ENCODE assay signal across 11 mouse cellular contexts in genomic region chr17:11903001-11903400, GRCm38 (mm10).
DNase-seq lines count a peak whose midpoint lies in the region; ATAC-seq and TF ChIP-seq lines count a peak whose summit lies in the region.
"Had no signal": no experiment of that assay in that cellular context is flagged by ENCODE, and none has a peak within 500 bp of the region (broad histone marks: within the 10 kb centered on the region; RNA-seq: fewer than 3 reads in every experiment).

No protein-coding gene starts in this region.

- no peak for ATAC-seq in forebrain, embryonic 14.5 days
- no peak for ATAC-seq in forebrain, embryonic 12.5 days (ENCODE audit: low FRiP score)
- no peak for ATAC-seq in liver, embryonic 14.5 days (ENCODE audit: insufficient read depth)
- ATAC-seq in liver, embryonic 11.5 days (replicated peaks; ENCODE audit: low FRiP score): no peak
- ATAC-seq in erythroid progenitor cell, adult 5-6 weeks (replicated peaks; ENCODE audit: low FRiP score, poor library complexity, severe bottlenecking): no peak

- no peak for TF ChIP-seq EP300 in liver, embryonic 14.5 days (IDR thresholded peaks at IDR 0.05; ENCODE audit: low read depth)

- no peak overlapping the region for H3K27ac ChIP-seq in forebrain, embryonic 14.5 days (ENCODE audit: low read depth, low read length)
- H3K27ac ChIP-seq in forebrain, embryonic 12.5 days: no peak overlapping the region
- no peak overlapping the region for H3K27ac ChIP-seq in liver, embryonic 14.5 days
- H3K27ac ChIP-seq in liver, embryonic 11.5 days (ENCODE audit: low read depth, low read length): no peak overlapping the region
- H3K27ac ChIP-seq: embryonic facial prominence, embryonic 13.5 days; hindbrain, embryonic 15.5 days; liver, embryonic 15.5 days had no signal

- H3K4me1 ChIP-seq in forebrain, embryonic 14.5 days (ENCODE audit: control insufficient read depth, insufficient read depth, low read length): no peaks in the 10 kb centered on the region
- H3K4me1 ChIP-seq in forebrain, embryonic 12.5 days: no peaks in the 10 kb centered on the region
- H3K4me1 ChIP-seq in liver, embryonic 14.5 days (replicated peaks; ENCODE audit: control insufficient read depth in 2 of 2, insufficient read depth in 2 of 2, low read length in 1 of 2): no peaks in the 10 kb centered on the region
- no peaks in the 10 kb centered on the region for H3K4me1 ChIP-seq in liver, embryonic 11.5 days (replicated peaks; ENCODE audit: control insufficient read depth, insufficient read depth, low read length)
- H3K4me1 ChIP-seq: embryonic facial prominence, embryonic 13.5 days; liver, embryonic 15.5 days had no signal

- H3K27me3 ChIP-seq in forebrain, embryonic 14.5 days (replicated peaks; ENCODE audit: control insufficient read depth, insufficient read depth, low read length): no peaks in the 10 kb centered on the region
- H3K27me3 ChIP-seq in forebrain, embryonic 12.5 days: no peaks in the 10 kb centered on the region
- no peaks in the 10 kb centered on the region for H3K27me3 ChIP-seq in liver, embryonic 14.5 days (ENCODE audit: control insufficient read depth, insufficient read depth, low read length)
- 0 out of 2 replicates have a peak, but pooled peaks cover 2% of the 10 kb centered on the region for H3K27me3 ChIP-seq in liver, embryonic 11.5 days (replicated peaks; ENCODE audit: control insufficient read depth, insufficient read depth, low read length)
- H3K27me3 ChIP-seq: embryonic facial prominence, embryonic 13.5 days; hindbrain, embryonic 15.5 days; liver, embryonic 15.5 days had no signal

- peak; percentile 37 for TF ChIP-seq CTCF in liver, embryonic 14.5 days (IDR thresholded peaks at IDR 0.05; ENCODE audit: low read depth)

- H3K9ac ChIP-seq in forebrain, embryonic 14.5 days (ENCODE audit: low read length): no peak overlapping the region
- H3K9ac ChIP-seq in forebrain, embryonic 12.5 days: no peak overlapping the region
- H3K9ac ChIP-seq in liver, embryonic 14.5 days (replicated peaks): no peak overlapping the region
- no peak overlapping the region for H3K9ac ChIP-seq in liver, embryonic 11.5 days (ENCODE audit: low read depth, low read length)
- H3K9ac ChIP-seq: embryonic facial prominence, embryonic 13.5 days; hindbrain, embryonic 15.5 days; liver, embryonic 15.5 days had no signal

- no peaks in the 10 kb centered on the region for H3K36me3 ChIP-seq in forebrain, embryonic 14.5 days (ENCODE audit: control insufficient read depth, insufficient read depth, low read length)
- H3K36me3 ChIP-seq in forebrain, embryonic 12.5 days (replicated peaks): no peaks in the 10 kb centered on the region
- no peaks in the 10 kb centered on the region for H3K36me3 ChIP-seq in liver, embryonic 14.5 days (replicated peaks; ENCODE audit: control insufficient read depth, insufficient read depth, low read depth)
- no peaks in the 10 kb centered on the region for H3K36me3 ChIP-seq in liver, embryonic 11.5 days (ENCODE audit: control insufficient read depth, insufficient read depth, low read length)
- H3K36me3 ChIP-seq: embryonic facial prominence, embryonic 13.5 days; hindbrain, embryonic 15.5 days; liver, embryonic 15.5 days had no signal

- no peaks in the 10 kb centered on the region for H3K9me3 ChIP-seq in forebrain, embryonic 14.5 days (replicated peaks; ENCODE audit: control insufficient read depth, low read length)
- H3K9me3 ChIP-seq in forebrain, embryonic 12.5 days: no peaks in the 10 kb centered on the region
- H3K9me3 ChIP-seq in liver, embryonic 14.5 days (ENCODE audit: control insufficient read depth, low read length): no peaks in the 10 kb centered on the region
- no peaks in the 10 kb centered on the region for H3K9me3 ChIP-seq in liver, embryonic 11.5 days (ENCODE audit: control insufficient read depth, low read length)
- H3K9me3 ChIP-seq: embryonic facial prominence, embryonic 13.5 days; hindbrain, embryonic 15.5 days; liver, embryonic 15.5 days had no signal

- H3K4me2 ChIP-seq in forebrain, embryonic 14.5 days (ENCODE audit: low read length): no peak overlapping the region
- H3K4me2 ChIP-seq in forebrain, embryonic 12.5 days: no peak overlapping the region
- H3K4me2 ChIP-seq in liver, embryonic 14.5 days (ENCODE audit: low read depth): no peak overlapping the region
- H3K4me2 ChIP-seq in liver, embryonic 11.5 days: no peak overlapping the region
- H3K4me2 ChIP-seq: embryonic facial prominence, embryonic 13.5 days; hindbrain, embryonic 15.5 days; liver, embryonic 15.5 days had no signal

- WGBS in forebrain, embryonic 14.5 days: 45% methylated on average over 6 of the region's 6 CpGs
- WGBS in forebrain, embryonic 12.5 days: 44% methylated on average over 6 of the region's 6 CpGs
- WGBS in liver, embryonic 14.5 days (ENCODE audit: insufficient replicate concordance): 29% methylated on average over 6 of the region's 6 CpGs
- WGBS in liver, embryonic 11.5 days: 37% methylated on average over 6 of the region's 6 CpGs

- no peak overlapping the region for H3K4me3 ChIP-seq in forebrain, embryonic 14.5 days (ENCODE audit: low read depth, low read length)
- no peak overlapping the region for H3K4me3 ChIP-seq in forebrain, embryonic 12.5 days (replicated peaks)
- H3K4me3 ChIP-seq in liver, embryonic 14.5 days (ENCODE audit: insufficient read depth in 1 of 2, low read depth in 2 of 2, low read length in 2 of 2): no peak overlapping the region
- no peak overlapping the region for H3K4me3 ChIP-seq in liver, embryonic 11.5 days (ENCODE audit: low read depth, low read length)
- H3K4me3 ChIP-seq: embryonic facial prominence, embryonic 13.5 days; hindbrain, embryonic 15.5 days; liver, embryonic 15.5 days had no signal

- peak; percentile 52 for DNase-seq in forebrain, embryonic 14.5 days (ENCODE audit: low spot score)
- DNase-seq in liver, embryonic 14.5 days (ENCODE audit: low read depth in 3 of 3, low spot score in 3 of 3): no peak
- DNase-seq in liver, embryonic 11.5 days (ENCODE audit: low spot score): no peak
- peak; percentile 57 for DNase-seq in adrenal gland, postnatal 10 days
- DNase-seq in layer of hippocampus, adult 9-11 months: peak; percentile 52
- DNase-seq in ovary, adult 18-20 months (ENCODE audit: low spot score): no peak

Comparison
In these comparisons a context has a peak if more than half of its experiments do, and no peak if none do; other contexts are left out.
1. DNase-seq: peak in forebrain, embryonic 14.5 days (single experiment), adrenal gland, postnatal 10 days (single experiment) and layer of hippocampus, adult 9-11 months (single experiment); none in liver, embryonic 14.5 days (0 of 3), liver, embryonic 11.5 days (single experiment) and ovary, adult 18-20 months (single experiment).